Mouse (Mus musculus): ENCODE results near the gene Akap13.

- TF ChIP-seq HCFC1 (IDR thresholded peaks at IDR 0.05; ENCODE audit: borderline replicate concordance, insufficient read depth, low read length) (no peak), ZNF384 (IDR thresholded peaks at IDR 0.05; ENCODE audit: low read depth, low read length) (no peak), MAFK (IDR thresholded peaks at IDR 0.05; ENCODE audit: insufficient read depth, low read depth, low read length) (no peak), CHD2 (IDR thresholded peaks at IDR 0.05; ENCODE audit: low read depth, low read length) (no peak)
Observed at GRCm38 (mm10) chr7:75755861-75756449, 300.6 kb downstream of the Akap13 start.
